Mouse (Mus musculus): ENCODE measurements around the gene Jagn1.

The Jagn1 gene

DNA sequence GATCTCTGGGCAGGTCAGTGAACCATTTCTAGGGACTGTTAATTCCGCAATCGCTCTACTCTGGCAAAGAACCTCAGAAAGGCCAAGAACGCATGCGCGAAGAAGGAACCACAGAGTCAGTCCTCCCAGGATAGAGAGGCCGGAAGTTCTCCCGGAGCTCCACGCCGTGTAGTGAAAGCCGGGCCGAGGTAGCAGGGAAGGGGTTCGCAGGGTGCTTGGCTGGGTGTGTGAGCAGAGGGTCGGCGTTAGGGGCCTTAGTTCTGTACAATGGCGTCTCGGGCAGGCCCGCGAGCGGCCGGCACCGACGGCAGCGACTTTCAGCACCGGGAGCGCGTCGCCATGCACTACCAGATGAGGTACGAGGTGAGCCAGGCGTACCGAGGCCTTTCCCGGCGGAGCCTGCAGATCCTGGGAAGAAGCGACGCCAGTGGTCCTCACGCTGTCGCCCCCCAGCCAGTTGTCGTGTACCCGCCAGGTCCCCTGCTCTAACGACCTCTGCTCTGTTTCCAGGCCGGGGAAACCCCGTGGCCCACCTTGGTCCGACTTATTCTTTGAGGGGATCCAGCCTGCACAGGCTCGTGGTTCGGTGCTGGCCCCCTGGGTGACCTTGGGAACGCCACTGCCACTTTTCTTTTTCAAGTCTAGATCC, at the start of gene Jagn1:
Jagn1 (plus strand) TSS at position 128 of the 649 bp plus-strand sequence.
- peak; percentile 93 for DNase-seq

DNA sequence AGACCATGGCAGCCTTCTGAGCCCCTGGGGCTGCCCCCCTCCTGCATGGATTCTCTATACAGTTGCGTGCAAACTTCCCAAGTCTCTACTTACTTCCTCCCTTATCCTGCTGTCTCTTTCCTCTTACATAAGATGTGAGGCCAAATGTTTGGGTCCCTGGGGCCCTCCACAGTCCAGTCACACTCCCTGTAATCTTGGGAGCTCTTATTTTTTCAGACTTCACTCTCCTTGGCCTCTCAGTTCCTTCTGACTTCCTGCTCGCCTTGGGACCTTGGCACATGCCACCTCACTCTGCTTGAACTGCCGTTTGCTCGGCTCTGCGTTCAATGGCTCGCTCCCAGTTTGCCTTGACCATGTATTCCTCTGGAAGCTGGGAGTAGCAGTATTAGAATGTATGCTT, 48.4 kb upstream of the Jagn1 start:
- no peak for DNase-seq

DNA sequence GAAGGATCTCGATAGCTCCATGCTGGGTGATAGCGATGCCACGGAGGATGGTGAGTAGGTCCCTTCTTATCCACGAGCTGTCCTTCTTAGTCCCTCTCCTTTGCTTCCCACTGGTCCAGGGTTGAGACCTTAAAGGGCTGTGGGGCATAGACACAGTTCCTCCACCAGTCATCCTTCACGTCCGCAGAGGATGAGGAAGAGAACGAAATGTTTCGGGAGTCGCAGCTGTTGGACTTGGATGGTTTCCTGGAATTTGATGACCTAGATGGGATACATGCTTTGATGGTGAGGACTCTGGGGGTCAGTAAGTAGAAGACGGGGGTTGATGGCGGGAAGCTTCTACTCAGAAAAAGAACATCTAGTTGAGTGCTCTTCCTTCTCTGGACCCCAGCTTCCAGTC, 47.6 kb upstream of the Jagn1 start:
- no peak for DNase-seq

DNA sequence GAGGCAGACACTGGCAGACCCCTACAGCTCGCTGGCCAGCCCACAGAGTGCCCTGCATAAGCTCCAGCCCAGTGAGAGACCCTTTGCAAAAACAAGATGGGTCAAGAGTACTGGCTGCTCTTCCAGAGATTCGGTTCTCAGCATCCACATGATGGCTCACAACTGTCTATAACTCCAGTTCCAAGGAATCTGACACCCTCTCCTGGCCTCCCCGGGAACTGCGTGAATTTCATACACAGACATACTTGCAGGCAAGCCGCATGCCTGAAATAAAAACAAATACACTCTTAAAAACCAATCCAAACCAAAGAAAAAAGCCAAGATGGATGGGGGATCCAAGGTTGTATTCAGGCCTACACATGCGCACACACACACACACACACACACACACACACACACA, 46.9 kb upstream of the Jagn1 start:
- DNase-seq = no peak

- no peak for DNase-seq
Measured at GRCm38 (mm10) chr6:113396270-113397030, 45.9 kb upstream of the Jagn1 start.

DNA sequence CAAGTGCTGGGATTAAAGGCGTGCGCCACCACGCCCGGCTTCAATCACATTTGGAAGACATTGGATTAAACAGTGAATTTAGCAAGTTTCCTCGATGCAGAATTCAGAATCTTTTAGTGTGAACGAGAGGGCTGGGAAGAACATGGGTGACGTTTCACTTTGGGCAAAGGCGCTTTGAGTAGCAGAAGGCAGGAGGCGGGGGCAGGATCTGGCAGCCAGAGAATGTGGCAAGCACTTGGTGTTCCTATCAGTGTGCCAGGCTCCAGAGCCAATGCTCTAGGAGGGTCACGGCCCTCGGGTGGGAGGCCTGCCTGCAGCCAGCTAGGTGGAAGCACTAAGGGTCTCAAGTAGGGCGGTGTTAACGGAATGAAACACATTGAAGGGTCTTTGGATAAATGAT, 40.3 kb upstream of the Jagn1 start:
- DNase-seq = no peak

GRCm38 (mm10) chr6:113404649-113405448, 37.5 kb upstream of the Jagn1 start:
- no peak for DNase-seq

DNA sequence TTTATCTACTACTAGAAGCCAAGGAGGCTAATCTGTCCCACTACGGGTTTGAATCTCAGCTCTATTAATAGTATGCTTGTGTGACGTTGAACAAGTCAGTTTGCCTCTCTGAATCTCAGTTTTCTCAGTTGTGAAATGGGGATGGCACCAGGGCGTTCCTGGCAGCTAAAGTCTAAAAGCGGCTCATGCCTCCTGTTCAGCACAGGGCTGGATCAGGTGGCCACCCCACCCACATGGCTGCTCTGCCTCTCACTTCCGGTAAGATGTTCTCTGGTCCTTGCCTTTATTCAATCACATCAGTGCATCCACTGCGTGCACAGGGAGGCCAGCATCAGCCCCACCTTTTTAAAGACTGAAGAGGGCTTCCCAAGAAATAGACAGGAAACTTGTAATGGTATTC, 36.9 kb upstream of the Jagn1 start:
- no peak for DNase-seq

- DNase-seq = no peak
Measured at GRCm38 (mm10) chr6:113406683-113407082, 35.7 kb upstream of the Jagn1 start.

DNA sequence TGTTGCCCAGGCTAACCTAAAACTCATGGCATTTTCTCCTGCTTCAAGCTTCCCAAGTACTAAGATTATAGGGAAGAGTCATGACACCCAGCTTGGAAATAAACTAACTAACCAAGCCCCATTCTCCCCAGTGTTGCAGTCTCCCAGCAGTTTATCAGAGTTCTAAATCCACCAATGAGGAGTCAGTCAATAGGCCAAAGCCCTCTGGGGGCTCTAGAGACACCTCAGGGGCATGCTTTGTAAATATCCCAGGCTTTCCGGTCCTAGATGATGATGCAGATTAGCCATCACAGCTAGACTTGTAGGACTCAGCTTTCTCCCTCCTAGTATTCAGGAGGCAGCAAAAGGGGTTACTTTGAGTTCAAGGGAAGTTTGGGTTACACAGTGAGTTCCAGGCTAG, 32.4 kb upstream of the Jagn1 start:
- DNase-seq = no peak

DNA sequence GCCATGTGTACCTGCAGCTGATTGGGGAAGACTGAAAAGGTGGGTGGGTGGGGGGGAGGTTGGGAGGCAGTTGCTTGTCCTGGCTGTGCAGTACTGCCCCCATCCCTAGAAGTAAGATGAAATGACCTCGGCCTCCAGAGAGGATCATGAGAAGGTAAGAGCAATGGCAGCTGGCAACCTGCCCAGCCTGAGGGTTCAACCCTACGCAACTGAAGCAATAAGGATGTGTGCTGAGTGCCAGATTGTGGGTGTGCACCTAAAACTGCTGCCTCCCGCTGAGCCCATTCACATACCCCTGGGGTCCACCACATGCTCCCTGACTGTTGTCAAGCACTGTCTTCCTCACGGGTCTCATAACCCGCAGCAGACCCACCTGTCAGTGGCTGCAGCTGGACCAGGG, 26.0 kb upstream of the Jagn1 start:
- DNase-seq = no peak

DNA sequence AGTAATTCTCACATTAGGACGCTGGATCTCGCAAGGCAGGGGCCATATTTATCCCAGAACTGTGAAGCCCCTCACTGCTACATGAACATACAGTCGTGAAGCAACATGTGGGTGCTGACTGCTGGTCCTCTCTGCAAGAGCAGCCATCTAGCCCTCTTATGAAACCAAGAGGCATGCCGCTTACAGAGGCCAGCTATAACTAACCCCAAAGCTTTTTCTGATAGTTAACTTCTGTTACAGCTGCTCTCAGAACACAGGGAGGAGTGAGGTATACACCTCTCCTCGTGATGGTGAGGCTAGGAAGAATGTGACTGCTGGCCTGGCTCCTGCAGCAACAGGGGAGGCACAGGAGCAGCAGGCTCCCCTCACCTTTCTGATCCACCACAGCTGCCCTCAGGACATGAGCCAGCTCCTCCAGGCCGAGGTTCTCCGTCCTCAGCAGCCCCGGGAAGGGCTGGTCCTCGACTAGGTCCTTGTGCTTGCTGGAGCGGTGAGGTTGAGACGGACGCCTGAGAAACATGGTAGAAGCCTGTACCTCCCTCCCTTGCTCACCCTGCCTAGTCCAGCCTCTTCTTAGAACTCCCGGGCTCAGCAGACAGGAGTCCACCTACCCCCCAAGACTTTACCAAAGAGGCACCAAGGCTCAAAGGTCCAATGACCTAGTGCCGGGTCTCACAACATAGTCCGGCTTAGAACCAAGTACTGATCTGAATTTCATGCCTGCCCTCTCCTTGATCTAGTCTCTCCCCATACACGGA, 23.7 kb upstream of the Jagn1 start:
- peak; percentile 45 for DNase-seq

- DNase-seq = peak; percentile 99
Measured at GRCm38 (mm10) chr6:113419199-113419587, 23.2 kb upstream of the Jagn1 start, which contains the start of gene Rpusd3. Gene Rpusd3, minus strand, starts transcription at chr6:113419340.

DNA sequence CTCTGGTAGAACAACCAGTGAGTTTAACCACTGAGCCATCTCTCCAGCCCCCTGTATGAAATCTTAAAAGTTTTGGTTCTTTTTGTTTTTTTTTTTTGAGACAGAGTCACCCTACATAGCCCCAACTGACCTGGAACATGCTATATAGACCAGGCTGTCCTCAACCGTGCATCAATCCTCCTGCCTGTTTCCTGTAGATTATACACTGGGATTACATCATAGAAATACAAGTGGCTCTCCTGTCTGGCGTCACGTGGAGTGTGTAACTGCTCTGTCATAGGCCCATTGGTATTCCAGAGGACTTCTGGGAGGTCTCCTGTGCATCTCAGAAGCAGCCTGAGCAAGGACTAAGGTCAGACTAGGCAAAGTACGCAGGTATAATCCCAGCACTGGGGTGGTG, 19.4 kb upstream of the Jagn1 start:
- no peak for DNase-seq

DNA sequence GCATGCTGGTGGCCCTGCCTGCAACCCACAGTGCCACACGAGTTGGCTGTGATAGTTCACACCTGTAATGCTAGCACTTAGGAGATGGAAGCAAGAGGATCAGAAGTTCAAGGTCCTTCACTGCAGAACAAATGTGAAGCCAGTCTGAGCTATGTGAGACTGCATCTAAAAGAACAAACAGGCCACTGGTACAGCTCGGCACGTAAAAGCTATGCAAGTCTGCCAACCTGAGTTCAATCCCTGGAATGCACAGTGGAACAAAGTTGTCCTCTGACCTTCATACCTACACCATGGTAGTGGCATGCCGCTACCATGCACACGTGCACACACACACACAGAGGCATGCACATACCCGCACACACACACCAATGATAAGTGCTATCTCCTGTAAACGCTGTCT, 18.2 kb upstream of the Jagn1 start:
- DNase-seq = no peak

- DNase-seq = no peak
Measured at GRCm38 (mm10) chr6:113426696-113427095, 15.7 kb upstream of the Jagn1 start.

GRCm38 (mm10) chr6:113427397-113427796, 15.0 kb upstream of the Jagn1 start:
- DNase-seq = peak; percentile 64

DNA sequence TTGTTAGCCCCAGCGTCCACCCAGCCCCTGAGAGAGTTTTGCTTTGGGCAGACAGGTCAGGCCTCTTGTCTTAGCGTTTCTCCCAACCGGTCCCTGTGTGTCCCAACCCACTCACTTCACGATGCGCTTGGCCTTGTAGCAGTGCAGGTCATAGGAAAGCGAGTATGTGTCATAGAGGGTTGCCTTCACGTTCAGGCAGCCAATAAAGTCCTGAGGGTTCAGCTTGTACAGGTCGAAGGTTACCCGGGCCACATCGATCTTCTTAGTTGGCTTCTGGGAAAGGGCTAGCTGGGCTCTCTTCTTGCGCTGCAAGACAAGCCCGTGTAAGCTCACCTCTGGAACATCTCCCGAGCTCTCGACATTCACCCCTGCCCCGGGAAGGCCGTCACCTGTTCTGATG, 14.4 kb upstream of the Jagn1 start:
- no peak for DNase-seq

- DNase-seq = no peak
Measured at GRCm38 (mm10) chr6:113429965-113430364, 12.4 kb upstream of the Jagn1 start.

DNA sequence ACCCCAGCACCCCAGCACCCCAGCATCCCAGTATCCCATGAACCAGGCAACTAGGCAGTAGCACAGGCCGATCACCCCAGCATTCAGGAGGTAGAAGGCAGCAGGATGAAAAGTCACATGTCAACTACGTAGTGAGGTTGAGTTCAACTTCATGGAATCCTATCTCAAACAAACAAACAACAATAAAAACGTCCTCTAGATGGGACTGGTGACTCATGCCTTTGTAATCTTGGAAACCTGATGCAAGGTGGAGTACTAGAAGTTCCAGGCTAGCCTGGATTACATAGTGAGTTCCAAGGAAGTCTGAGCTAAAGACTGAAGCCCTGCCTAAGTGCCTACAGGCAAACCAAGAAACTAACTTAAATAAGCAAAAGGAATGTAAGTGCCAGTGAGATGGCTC, 11.5 kb upstream of the Jagn1 start:
- no peak for DNase-seq

DNA sequence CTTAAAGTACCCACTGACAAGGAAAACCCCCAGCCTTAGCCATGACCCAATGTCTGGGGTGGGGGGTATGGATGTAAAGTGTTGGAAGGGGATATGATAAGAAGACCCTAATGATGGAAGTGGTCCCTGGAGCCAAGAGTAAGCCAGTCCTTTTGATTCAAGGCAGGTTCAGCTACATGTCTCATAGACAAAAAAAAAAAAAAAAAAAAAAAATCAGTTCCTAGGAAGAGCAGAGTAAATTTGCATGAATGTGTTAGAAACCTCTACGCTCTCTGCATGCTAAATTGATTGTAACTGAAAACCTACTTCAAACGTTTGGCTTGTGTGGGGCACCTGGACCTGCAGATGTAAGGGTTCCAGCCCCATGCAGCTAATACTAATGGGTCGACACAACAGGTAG, 10.6 kb upstream of the Jagn1 start:
- DNase-seq = no peak

GRCm38 (mm10) chr6:113433661-113434060, 8.7 kb upstream of the Jagn1 start:
- DNase-seq = no peak

GRCm38 (mm10) chr6:113434691-113435090, 7.7 kb upstream of the Jagn1 start:
- DNase-seq = no peak
